Mouse (Mus musculus) adrenal gland, adult 18-20 months (tissue): ENCODE results near the gene Mob3c. TPM values are rescaled to one million over a fixed set of nuclear protein-coding genes. Genes with fewer than 3 reads are reported as not detected.
A peak's percentile ranks its signal among the peaks of the same experiment; 100 is the strongest.

Experiments used
- DNase-seq, 2 experiments: peaks; one replicate each; pipeline ENCODE4 v3.0.0; 2021 to 2022; ENCODE audit warnings: low spot score in 2 of 2
- total RNA-seq, 2 experiments: library from RNA; stranded (reverse); gene quantifications; 1 replicate in 1 of 2; 2 replicates in 1 of 2; pipeline ENCODE4 v1.2.3; 2021

Gene Mob3c
- total RNA-seq, 2 experiments from 2014 or later, result 17.8 to 19.5 TPM

- no peak for DNase-seq
These were observed 3.3 kb downstream of the Mob3c start for GRCm38 (mm10) chr4:115831221-115831620.

GRCm38 (mm10) chr4:115832040-115832439 is 4.1 kb downstream of the Mob3c start:
- no peak for DNase-seq

- DNase-seq, result no peak
These were observed 7.7 kb downstream of the Mob3c start for GRCm38 (mm10) chr4:115835576-115835975.

- DNase-seq, result no peak
These were observed 10.3 kb downstream of the Mob3c start for GRCm38 (mm10) chr4:115838196-115838595.

GRCm38 (mm10) chr4:115838696-115839641 is 11.1 kb downstream of the Mob3c start, which contains the start of gene Mknk1:
Gene Mknk1, plus strand, starts transcription at chr4:115839198.
- peak; percentile 90 to 91 for DNase-seq

- no peak for DNase-seq
These were observed 12.1 kb downstream of the Mob3c start for GRCm38 (mm10) chr4:115839956-115840355.

- no peak for DNase-seq
These were observed 12.9 kb downstream of the Mob3c start for GRCm38 (mm10) chr4:115840842-115841241.

- no peak for DNase-seq
These were observed 18.8 kb downstream of the Mob3c start for GRCm38 (mm10) chr4:115846656-115847055.

GRCm38 (mm10) chr4:115847377-115847776 is 19.5 kb downstream of the Mob3c start:
- DNase-seq, result no peak

- no peak for DNase-seq
These were observed 20.2 kb downstream of the Mob3c start for GRCm38 (mm10) chr4:115848083-115848482.

GRCm38 (mm10) chr4:115848990-115849677 is 21.2 kb downstream of the Mob3c start:
- no peak for DNase-seq

GRCm38 (mm10) chr4:115850111-115850510 is 22.2 kb downstream of the Mob3c start:
- no peak for DNase-seq

- no peak for DNase-seq
These were observed 22.7 kb downstream of the Mob3c start for GRCm38 (mm10) chr4:115850631-115851030.

- no peak for DNase-seq
These were observed 23.7 kb downstream of the Mob3c start for GRCm38 (mm10) chr4:115851569-115851968.

- no peak for DNase-seq
These were observed 27.2 kb downstream of the Mob3c start for GRCm38 (mm10) chr4:115855100-115855499.

GRCm38 (mm10) chr4:115855609-115856008 is 27.7 kb downstream of the Mob3c start:
- DNase-seq, result no peak

- no peak for DNase-seq
These were observed 28.4 kb downstream of the Mob3c start for GRCm38 (mm10) chr4:115856282-115856681.

GRCm38 (mm10) chr4:115857293-115857883 is 29.5 kb downstream of the Mob3c start:
- no peak for DNase-seq

- DNase-seq, result no peak
These were observed 35.5 kb downstream of the Mob3c start for GRCm38 (mm10) chr4:115863352-115863751.

GRCm38 (mm10) chr4:115863880-115864279 is 36.0 kb downstream of the Mob3c start:
- DNase-seq, result no peak

GRCm38 (mm10) chr4:115869512-115870210 is 41.8 kb downstream of the Mob3c start:
- no peak for DNase-seq
